Mouse (Mus musculus): ENCODE data around the gene Kansl3. TPM values are rescaled to one million over a fixed set of nuclear protein-coding genes. Genes with fewer than 3 reads are reported as not detected.
A peak's percentile ranks its signal among the peaks of the same experiment; 100 is the strongest.

Gene Kansl3
- polyA plus RNA-seq, 1 experiment from 2014 or later: 35.6 TPM

- Histone ChIP-seq H3K9me3 (ENCODE audit: control insufficient read depth, low read length) (no peaks in the 10 kb centered on the region), H3K4me3 (ENCODE audit: low read depth, low read length) (peak overlapping the region; percentile 92), H3K4me2 (ENCODE audit: low read depth) (peak overlapping the region; percentile 72), H3K27ac (ENCODE audit: low read depth, low read length) (0 out of 2 replicates have a peak overlapping the region, but pooled peaks have one; percentile 37), H3K36me3 (ENCODE audit: control insufficient read depth, insufficient read depth, low read length) (peaks cover 4% of the 10 kb centered on the region; the same call in 1 of the 2 replicates), H3K4me1 (ENCODE audit: control insufficient read depth, insufficient read depth, low read length) (no peaks in the 10 kb centered on the region; the same call in 1 of the 2 replicates), H3K9ac (ENCODE audit: low read length) (peak overlapping the region; percentile 93), H3K27me3 (ENCODE audit: control insufficient read depth, insufficient read depth, low read length) (no peaks in the 10 kb centered on the region)
- 9% methylated on average over 39 of the region's 55 CpGs for WGBS
- DNase-seq (ENCODE audit: low spot score): no peak
- ATAC-seq (ENCODE audit: insufficient read depth, low FRiP score, low TSS enrichment): peak; percentile 85
Observed at GRCm38 (mm10) chr1:36368112-36368968, 641 bp downstream of the Kansl3 start.

DNA sequence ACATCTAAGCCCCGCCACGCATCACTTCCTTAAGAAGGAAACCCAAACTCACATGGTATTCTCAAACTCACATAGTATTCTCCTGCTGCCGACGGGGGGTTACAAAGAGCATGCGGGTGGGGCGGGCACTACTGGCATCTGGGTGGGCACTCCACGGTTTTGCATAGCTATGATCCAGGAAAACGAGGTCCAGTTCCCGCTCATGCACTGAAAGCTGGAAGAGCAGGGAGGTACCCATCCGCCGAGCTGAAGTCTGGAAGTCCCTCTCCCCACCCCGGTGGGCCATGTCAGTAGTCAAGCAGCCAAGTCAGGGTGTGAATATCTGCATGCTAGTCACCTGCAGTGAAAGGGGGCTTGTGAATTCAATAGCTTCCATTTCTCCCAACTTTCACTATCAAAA is 1.3 kb downstream of the Kansl3 start:
- 73% methylated on average over 12 of the region's 12 CpGs for WGBS
- H3K4me1 ChIP-seq (ENCODE audit: control insufficient read depth, insufficient read depth, low read length): no peaks in the 10 kb centered on the region; the same call in 1 of the 2 replicates
- H3K27ac ChIP-seq (ENCODE audit: low read depth, low read length): no peak overlapping the region
- no peaks in the 10 kb centered on the region for H3K27me3 ChIP-seq (ENCODE audit: control insufficient read depth, insufficient read depth, low read length)
- H3K9me3 ChIP-seq (ENCODE audit: control insufficient read depth, low read length): no peaks in the 10 kb centered on the region
- peak overlapping the region; percentile 72 for H3K4me2 ChIP-seq (ENCODE audit: low read depth)
- DNase-seq (ENCODE audit: low spot score) (no peak), ATAC-seq (ENCODE audit: insufficient read depth, low FRiP score, low TSS enrichment) (no peak)
- H3K4me3 ChIP-seq (ENCODE audit: low read depth, low read length): peak overlapping the region; percentile 92
- peak overlapping the region; percentile 93; the same call in 1 of the 2 replicates for H3K9ac ChIP-seq (ENCODE audit: low read length)
- peaks cover 4% of the 10 kb centered on the region; the same call in 1 of the 2 replicates for H3K36me3 ChIP-seq (ENCODE audit: control insufficient read depth, insufficient read depth, low read length)

DNA sequence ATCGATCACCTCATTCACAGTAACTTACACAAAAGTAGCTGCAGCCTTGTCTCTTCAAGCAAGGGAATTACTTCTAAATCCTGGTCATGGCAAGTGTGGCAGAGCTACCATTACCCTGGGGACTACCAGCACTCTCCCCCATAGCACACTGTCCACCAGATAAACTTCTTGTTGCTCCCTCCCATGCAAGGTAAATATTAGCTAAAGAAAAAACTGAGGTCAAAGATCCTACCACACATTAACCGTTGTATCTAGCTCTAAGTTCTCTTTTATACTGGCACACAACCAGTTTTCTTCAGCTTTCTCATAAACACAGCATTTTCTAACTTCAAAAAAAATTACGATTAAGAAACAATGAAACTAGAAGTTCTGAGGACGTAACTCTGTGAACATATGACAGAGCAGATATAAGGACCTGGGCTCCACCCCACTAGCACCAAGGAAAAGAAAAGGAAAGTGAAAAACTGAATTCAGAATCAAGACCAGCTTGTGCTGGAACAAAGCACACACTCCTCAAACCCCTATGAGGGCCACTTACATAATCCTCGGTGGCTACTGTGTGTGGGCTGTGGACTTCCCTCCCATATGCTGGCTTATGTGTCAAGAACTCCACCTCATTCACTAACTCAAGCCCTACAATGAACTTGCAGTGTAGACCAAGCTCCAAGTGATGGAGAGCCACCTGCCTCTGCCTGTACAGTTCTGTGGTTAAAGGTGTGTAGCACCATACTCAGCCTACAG is 11.9 kb downstream of the Kansl3 start:
- ATAC-seq (ENCODE audit: insufficient read depth, low FRiP score, low TSS enrichment) (no peak), DNase-seq (ENCODE audit: low spot score) (no peak)
- no peaks in the 10 kb centered on the region for H3K27me3 ChIP-seq (ENCODE audit: control insufficient read depth, insufficient read depth, low read length)
- H3K27ac ChIP-seq (ENCODE audit: low read depth, low read length): no peak overlapping the region
- H3K4me2 ChIP-seq (ENCODE audit: low read depth): no peak overlapping the region
- WGBS: 94% methylated on average over 5 of the region's 5 CpGs
- no peak overlapping the region for H3K9ac ChIP-seq (ENCODE audit: low read length)
- no peaks in the 10 kb centered on the region for H3K9me3 ChIP-seq (ENCODE audit: control insufficient read depth, low read length)
- peaks cover 24% of the 10 kb centered on the region for H3K36me3 ChIP-seq (ENCODE audit: control insufficient read depth, insufficient read depth, low read length)
- H3K4me3 ChIP-seq (ENCODE audit: low read depth, low read length): no peak overlapping the region
- no peaks in the 10 kb centered on the region for H3K4me1 ChIP-seq (ENCODE audit: control insufficient read depth, insufficient read depth, low read length)

DNA sequence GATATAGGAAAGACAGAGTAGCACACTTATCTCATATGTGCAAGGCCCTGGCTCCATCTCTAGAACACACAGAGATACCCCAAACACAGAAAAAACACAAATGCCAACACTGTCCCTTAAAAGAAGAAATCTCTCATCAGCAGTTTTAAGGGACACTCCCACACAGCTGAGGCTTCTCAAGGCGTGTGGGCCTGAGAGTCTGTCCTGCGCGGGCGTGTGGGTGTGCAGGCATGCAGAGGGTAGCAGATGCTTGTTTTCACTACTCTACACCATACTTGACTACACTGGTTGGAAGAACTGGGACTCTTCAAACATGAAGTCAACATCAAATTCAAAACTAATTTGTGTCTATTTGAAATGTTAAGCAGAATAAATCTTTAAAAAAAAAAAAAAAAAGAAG is 16.6 kb downstream of the Kansl3 start:
- H3K9ac ChIP-seq (ENCODE audit: low read length): no peak overlapping the region
- DNase-seq (ENCODE audit: low spot score): no peak
- H3K27ac ChIP-seq (ENCODE audit: low read depth, low read length): no peak overlapping the region
- H3K4me2 ChIP-seq (ENCODE audit: low read depth): no peak overlapping the region
- no peak for ATAC-seq (ENCODE audit: insufficient read depth, low FRiP score, low TSS enrichment)
- H3K4me3 ChIP-seq (ENCODE audit: low read depth, low read length): no peak overlapping the region
- H3K36me3 ChIP-seq (ENCODE audit: control insufficient read depth, insufficient read depth, low read length): peaks cover 29% of the 10 kb centered on the region
- H3K27me3 ChIP-seq (ENCODE audit: control insufficient read depth, insufficient read depth, low read length): no peaks in the 10 kb centered on the region
- WGBS: 94% methylated on average over 4 of the region's 4 CpGs
- H3K9me3 ChIP-seq (ENCODE audit: control insufficient read depth, low read length): no peaks in the 10 kb centered on the region
- H3K4me1 ChIP-seq (ENCODE audit: control insufficient read depth, insufficient read depth, low read length): no peaks in the 10 kb centered on the region

DNA sequence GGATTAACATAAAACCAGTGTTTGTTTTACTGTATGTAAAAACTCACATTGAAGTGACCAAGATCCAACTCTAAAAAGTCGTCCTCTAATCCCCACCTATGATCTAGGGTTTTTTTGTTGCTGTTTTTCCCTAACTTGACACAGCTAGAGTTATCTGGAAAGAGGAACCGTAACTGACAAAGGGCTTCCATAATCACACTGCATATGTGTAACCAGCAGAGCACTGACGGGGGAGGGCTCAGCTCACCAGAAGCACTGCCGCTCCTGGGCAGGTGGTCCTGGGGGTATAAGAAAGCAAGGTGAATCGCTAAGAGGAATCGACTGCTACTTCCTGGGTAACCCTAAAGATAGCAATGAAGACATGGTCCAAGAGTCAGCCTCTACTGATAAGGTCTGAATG is 26.4 kb downstream of the Kansl3 start:
- H3K9me3 ChIP-seq (ENCODE audit: control insufficient read depth, low read length): no peaks in the 10 kb centered on the region
- ATAC-seq (ENCODE audit: insufficient read depth, low FRiP score, low TSS enrichment) (no peak), DNase-seq (ENCODE audit: low spot score) (no peak)
- no peaks in the 10 kb centered on the region for H3K4me1 ChIP-seq (ENCODE audit: control insufficient read depth, insufficient read depth, low read length)
- peaks cover 26% of the 10 kb centered on the region for H3K36me3 ChIP-seq (ENCODE audit: control insufficient read depth, insufficient read depth, low read length)
- no peak overlapping the region for H3K4me2 ChIP-seq (ENCODE audit: low read depth)
- no peaks in the 10 kb centered on the region for H3K27me3 ChIP-seq (ENCODE audit: control insufficient read depth, insufficient read depth, low read length)
- WGBS: 94% methylated on average over 6 of the region's 6 CpGs
- H3K9ac ChIP-seq (ENCODE audit: low read length): no peak overlapping the region
- no peak overlapping the region for H3K4me3 ChIP-seq (ENCODE audit: low read depth, low read length)
- no peak overlapping the region for H3K27ac ChIP-seq (ENCODE audit: low read depth, low read length)

GRCm38 (mm10) chr1:36332955-36333887 is 35.8 kb downstream of the Kansl3 start:
- no peak overlapping the region for H3K27ac ChIP-seq (ENCODE audit: low read depth, low read length)
- H3K9me3 ChIP-seq (ENCODE audit: control insufficient read depth, low read length): no peaks in the 10 kb centered on the region
- H3K4me1 ChIP-seq (ENCODE audit: control insufficient read depth, insufficient read depth, low read length): no peaks in the 10 kb centered on the region
- no peak overlapping the region; the same call in 1 of the 2 replicates for H3K9ac ChIP-seq (ENCODE audit: low read length)
- DNase-seq (ENCODE audit: low spot score): no peak
- H3K4me2 ChIP-seq (ENCODE audit: low read depth): no peak overlapping the region
- ATAC-seq (ENCODE audit: insufficient read depth, low FRiP score, low TSS enrichment): no peak
- 92% methylated on average over 14 of the region's 14 CpGs for whole genome bisulfite sequencing
- peaks cover 17% of the 10 kb centered on the region for H3K36me3 ChIP-seq (ENCODE audit: control insufficient read depth, insufficient read depth, low read length)
- no peaks in the 10 kb centered on the region for H3K27me3 ChIP-seq (ENCODE audit: control insufficient read depth, insufficient read depth, low read length)
- H3K4me3 ChIP-seq (ENCODE audit: low read depth, low read length): no peak overlapping the region

DNA sequence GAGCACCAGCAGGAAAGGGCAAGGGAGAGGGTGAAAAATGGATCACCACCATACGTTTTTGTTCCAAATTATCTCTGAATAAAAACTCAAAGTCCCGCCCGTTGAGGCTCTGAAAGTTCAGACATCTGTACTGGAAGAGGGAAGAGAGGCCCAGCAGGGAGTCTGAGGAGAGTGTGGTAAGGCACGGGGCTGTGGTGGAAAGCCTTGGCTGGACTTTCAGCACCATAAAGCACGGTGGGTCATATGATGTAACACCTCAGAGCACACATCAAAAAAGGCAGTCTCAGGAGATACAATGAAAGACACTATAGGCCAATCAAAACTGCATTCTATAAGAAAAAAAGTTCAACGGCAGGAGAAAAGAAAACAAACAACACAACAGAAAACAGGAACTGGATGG is 37.2 kb downstream of the Kansl3 start:
- Histone ChIP-seq H3K27me3 (ENCODE audit: control insufficient read depth, insufficient read depth, low read length) (no peaks in the 10 kb centered on the region), H3K36me3 (ENCODE audit: control insufficient read depth, insufficient read depth, low read length) (peaks cover 12% of the 10 kb centered on the region), H3K9me3 (ENCODE audit: control insufficient read depth, low read length) (no peaks in the 10 kb centered on the region), H3K4me1 (ENCODE audit: control insufficient read depth, insufficient read depth, low read length) (no peaks in the 10 kb centered on the region), H3K9ac (ENCODE audit: low read length) (no peak overlapping the region), H3K4me3 (ENCODE audit: low read depth, low read length) (no peak overlapping the region), H3K4me2 (ENCODE audit: low read depth) (no peak overlapping the region), H3K27ac (ENCODE audit: low read depth, low read length) (no peak overlapping the region)
- ATAC-seq (ENCODE audit: insufficient read depth, low FRiP score, low TSS enrichment) (no peak), DNase-seq (ENCODE audit: low spot score) (no peak)
- 82% methylated on average over 6 of the region's 6 CpGs for WGBS

DNA sequence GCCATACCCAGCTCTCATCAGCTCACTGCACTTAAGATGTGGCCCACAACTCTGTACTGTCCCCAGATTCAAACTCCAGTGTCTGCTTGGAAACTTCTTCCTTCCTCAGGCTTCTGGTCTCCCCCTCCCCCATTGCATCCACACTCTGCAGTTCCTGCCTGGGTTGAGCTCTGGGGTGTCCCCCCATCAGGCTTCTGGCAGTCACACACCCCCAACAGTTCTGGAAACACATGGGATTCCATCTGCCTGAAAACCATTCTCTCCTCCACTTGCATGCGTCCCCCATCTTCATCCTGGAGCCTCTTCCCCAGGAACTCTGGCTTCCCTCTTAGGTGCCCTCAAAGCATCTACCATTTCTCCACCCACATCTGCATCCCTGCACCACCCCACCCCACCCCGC is 42.2 kb downstream of the Kansl3 start:
- H3K36me3 ChIP-seq (ENCODE audit: control insufficient read depth, insufficient read depth, low read length): no peaks in the 10 kb centered on the region; the same call in 1 of the 2 replicates

More for the DNA sequence above, 42.2 kb downstream of the Kansl3 start:
- H3K4me1 ChIP-seq (ENCODE audit: control insufficient read depth, insufficient read depth, low read length): no peaks in the 10 kb centered on the region
- ATAC-seq (ENCODE audit: insufficient read depth, low FRiP score, low TSS enrichment) (no peak), DNase-seq (ENCODE audit: low spot score) (no peak)
- 85% methylated on average over 2 of the region's 2 CpGs for WGBS
- no peaks in the 10 kb centered on the region for H3K9me3 ChIP-seq (ENCODE audit: control insufficient read depth, low read length)
- H3K9ac ChIP-seq (ENCODE audit: low read length): no peak overlapping the region
- no peak overlapping the region for H3K4me2 ChIP-seq (ENCODE audit: low read depth)
- no peaks in the 10 kb centered on the region for H3K27me3 ChIP-seq (ENCODE audit: control insufficient read depth, insufficient read depth, low read length)
- H3K27ac ChIP-seq (ENCODE audit: low read depth, low read length): no peak overlapping the region
- H3K4me3 ChIP-seq (ENCODE audit: low read depth, low read length): no peak overlapping the region
